Mouse (Mus musculus) MEL (cell line): ENCODE measurements at regions not wholly inside any gene's neighbourhood (a gene's known extent, or its start where the extent isn't known, plus 50 kb on each side); places are given as distances from the start of the nearest gene placed in this dataset.

Source experiments
- DNase-seq: peaks from one replicate; pipeline ENCODE4 v3.0.0; 2011; ENCODE audit warnings: low read depth, low spot score
- H3K27ac ChIP-seq: 2 replicates; pipeline ENCODE4 v1.5.1; 2012; ENCODE audit warnings: low read depth, mild to moderate bottlenecking, control low read depth, low read length, moderate library complexity; ENCODE audit not compliant: control insufficient read depth
- H3K27me3 ChIP-seq, 2 experiments: fragments of 150-350 bp in 1 of 2; sonication (generic) in 1 of 2; 2 replicates each; pipeline ENCODE4 v1.6.1; 2012; ENCODE audit warnings: low read length in 2 of 2, mild to moderate bottlenecking in 2 of 2, improper control_type of control experiment in 1 of 2, moderate library complexity in 1 of 2; ENCODE audit not compliant: insufficient read depth in 2 of 2, control insufficient read depth in 1 of 2
- H3K36me3 ChIP-seq, 2 experiments: 2 replicates each; pipeline ENCODE4 v1.6.1; 2012 to 2014; ENCODE audit warnings: low read length in 2 of 2, improper control_type of control experiment in 1 of 2, inconsistent platforms in 1 of 2, mild to moderate bottlenecking in 1 of 2; ENCODE audit not compliant: insufficient read depth in 2 of 2, control insufficient read depth in 1 of 2
- H3K4me1 ChIP-seq, 2 experiments: fragments of 150-350 bp in 1 of 2; sonication (generic) in 1 of 2; 2 replicates each; pipeline ENCODE4 v1.6.1; 2012; ENCODE audit warnings: low read length in 2 of 2, improper control_type of control experiment in 1 of 2, mild to moderate bottlenecking in 1 of 2; ENCODE audit not compliant: insufficient read depth in 2 of 2, control insufficient read depth in 1 of 2
- H3K4me3 ChIP-seq, 2 experiments: fragments of 150-350 bp in 1 of 2; sonication (generic) in 1 of 2; 2 replicates each; pipeline ENCODE4 v1.5.1; 2012; ENCODE audit warnings: low read depth in 2 of 2, low read length in 2 of 2, mild to moderate bottlenecking in 2 of 2, moderate library complexity in 2 of 2, control low read depth in 1 of 2, improper control_type of control experiment in 1 of 2; ENCODE audit not compliant: control insufficient read depth in 1 of 2, insufficient read depth in 1 of 2
- H3K79me2 ChIP-seq: 2 replicates; pipeline ENCODE4 v1.6.1; 2012; ENCODE audit warnings: mild to moderate bottlenecking, low read length, moderate library complexity; ENCODE audit not compliant: control insufficient read depth, poor library complexity, insufficient read depth
- H3K9ac ChIP-seq: 2 replicates; pipeline ENCODE4 v1.6.1; 2012; ENCODE audit warnings: low read depth, mild to moderate bottlenecking, control low read depth, low read length, moderate library complexity; ENCODE audit not compliant: control insufficient read depth, poor library complexity, severe bottlenecking
- H3K9me3 ChIP-seq: fragments of 150-350 bp; sonication (generic); replicated peaks from 2 replicates; pipeline ENCODE4 v1.6.1; 2012; ENCODE audit warnings: mild to moderate bottlenecking, low read length, improper control_type of control experiment, moderate library complexity; ENCODE audit not compliant: insufficient read depth
- CTCF ChIP-seq, 3 experiments: IDR thresholded peaks in 2 of 3; conservative IDR thresholded peaks in 1 of 3; 2 replicates each; pipeline ENCODE4 v1.5.1; 2011 to 2012; ENCODE audit warnings: low read length in 3 of 3, low read depth in 2 of 3, mild to moderate bottlenecking in 2 of 3, improper control_type of control experiment in 1 of 3, inconsistent platforms in 1 of 3, mixed read lengths in 1 of 3, moderate library complexity in 1 of 3; ENCODE audit not compliant: control insufficient read depth in 1 of 3, insufficient read depth in 1 of 3, poor library complexity in 1 of 3, severe bottlenecking in 1 of 3
- E2F4 ChIP-seq: IDR thresholded peaks from 2 replicates; pipeline ENCODE4 v1.6.1; 2011; ENCODE audit warnings: low read depth, low read length, improper control_type of control experiment, borderline replicate concordance
- ETS1 ChIP-seq: IDR thresholded peaks from 2 replicates; pipeline ENCODE4 v1.6.1; 2012; ENCODE audit warnings: low read depth, mild to moderate bottlenecking, inconsistent platforms, low read length, improper control_type of control experiment, moderate library complexity
- JUND ChIP-seq: IDR thresholded peaks from 2 replicates; pipeline ENCODE4 v1.6.1; 2011; ENCODE audit warnings: low read depth, mild to moderate bottlenecking, improper control_type of control experiment, low read length
- MAFK ChIP-seq: IDR thresholded peaks from 2 replicates; pipeline ENCODE4 v1.6.1; 2011; ENCODE audit warnings: low read depth, mild to moderate bottlenecking, low read length, improper control_type of control experiment, borderline replicate concordance
- NELFE ChIP-seq: IDR thresholded peaks from 2 replicates; pipeline ENCODE4 v1.6.1; 2011; ENCODE audit warnings: low read depth, low read length, improper control_type of control experiment
- POLR2AphosphoS2 ChIP-seq: IDR thresholded peaks from 2 replicates; pipeline ENCODE4 v1.6.1; 2011; ENCODE audit warnings: low read length, improper control_type of control experiment
- POLR2AphosphoS5 ChIP-seq: IDR thresholded peaks from 2 replicates; pipeline ENCODE4 v1.6.1; 2012; ENCODE audit warnings: low read depth, borderline replicate concordance, mild to moderate bottlenecking, inconsistent platforms, low read length, moderate library complexity, mixed read lengths
- RAD21 ChIP-seq: IDR thresholded peaks from 2 replicates; pipeline ENCODE4 v1.6.1; 2011; ENCODE audit warnings: mild to moderate bottlenecking, low read depth, low read length, improper control_type of control experiment
- SMC3 ChIP-seq: IDR thresholded peaks from 2 replicates; pipeline ENCODE4 v1.6.1; 2011; ENCODE audit warnings: low read depth, low read length, improper control_type of control experiment
- TAL1 ChIP-seq: IDR thresholded peaks from 2 replicates; pipeline ENCODE4 v1.6.1; 2012; ENCODE audit warnings: mild to moderate bottlenecking, inconsistent platforms, low read length, moderate library complexity, mixed read lengths
- ZC3H11A ChIP-seq: IDR thresholded peaks from 2 replicates; pipeline ENCODE4 v1.6.1; 2012; ENCODE audit warnings: low read depth, mild to moderate bottlenecking, inconsistent platforms, low read length, improper control_type of control experiment
- ZNF384 ChIP-seq: IDR thresholded peaks from 2 replicates; pipeline ENCODE4 v1.6.1; 2012; ENCODE audit warnings: low read depth, mild to moderate bottlenecking, inconsistent platforms, low read length, improper control_type of control experiment

DNA sequence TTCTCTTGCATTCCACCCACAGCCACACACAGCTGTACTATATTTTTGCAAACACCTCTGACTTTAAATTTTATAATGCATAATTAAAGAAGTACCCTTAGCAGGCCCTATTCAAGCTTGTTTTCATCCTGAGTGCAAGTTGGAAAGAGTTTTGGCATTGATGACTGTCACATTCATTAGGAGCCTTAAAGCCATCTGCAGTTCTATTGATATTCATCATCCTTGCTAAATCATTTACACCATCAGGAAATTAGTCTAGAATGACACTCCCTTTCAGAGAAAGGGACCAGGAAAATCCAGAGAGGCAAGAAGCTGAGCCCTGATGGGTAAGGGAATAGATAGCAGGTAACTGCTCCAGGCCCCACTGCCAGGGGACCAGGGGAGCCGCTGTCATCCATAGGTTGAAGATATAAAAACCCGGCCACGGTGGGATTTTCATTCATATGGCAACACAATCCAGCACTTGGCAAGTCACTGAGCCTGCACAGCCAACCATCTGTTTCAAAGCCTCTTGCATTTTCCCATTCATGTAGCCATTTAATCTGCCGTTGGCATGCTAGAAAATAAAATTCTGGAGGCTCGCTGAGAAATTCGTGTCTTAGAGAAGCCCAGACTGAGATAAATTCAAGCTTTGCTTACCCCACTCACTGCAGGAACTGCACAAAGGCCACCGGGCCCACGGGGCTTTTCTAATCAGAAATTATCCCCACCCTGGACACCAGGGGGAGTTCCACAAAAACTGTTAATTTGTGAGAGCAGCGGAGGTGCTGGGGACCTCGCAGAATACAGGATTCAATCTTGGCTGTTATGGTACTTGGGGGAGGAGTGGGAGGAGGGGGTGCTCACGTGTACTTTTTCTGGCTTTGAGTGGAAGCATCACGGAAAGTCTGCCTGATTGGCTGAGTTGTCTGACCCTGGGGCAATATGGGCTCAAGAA, 101.8 kb upstream of the Veph1 start:
- no peak overlapping the region for H3K27ac ChIP-seq
- no peak overlapping the region for H3K4me3 ChIP-seq
- no peaks in the 10 kb centered on the region for H3K36me3 ChIP-seq
- no peaks in the 10 kb centered on the region for H3K9me3 ChIP-seq
- H3K4me1 ChIP-seq: no peaks in the 10 kb centered on the region; a peak in 1 of 4 replicates
- H3K9ac ChIP-seq: no peak overlapping the region
- no peaks in the 10 kb centered on the region for H3K79me2 ChIP-seq
- no peaks in the 10 kb centered on the region; a peak in 1 of 4 replicates for H3K27me3 ChIP-seq
- DNase-seq: peak; percentile 35
- TF ChIP-seq RAD21 (peak; percentile 48), ZNF384 (no peak), JUND (no peak), E2F4 (no peak), ETS1 (no peak), ZC3H11A (peak; percentile 30; the same call in 1 of the 2 replicates), TAL1 (no peak), SMC3 (peak; percentile 79), CTCF (IDR thresholded peaks at IDR 0.05 in 2 of 3, conservative IDR thresholded peaks at IDR 0.05 in 1 of 3; ENCODE audit: control insufficient read depth in 1 of 3, insufficient read depth in 1 of 3, low read depth in 2 of 3, low read length in 3 of 3, poor library complexity in 1 of 3, severe bottlenecking in 1 of 3) (peak; percentile 36 to 66 (median 47); a peak in 5 of 6 replicates), NELFE (no peak), MAFK (no peak)
- TF ChIP-seq, all 39 proteins: peak for 4

DNA sequence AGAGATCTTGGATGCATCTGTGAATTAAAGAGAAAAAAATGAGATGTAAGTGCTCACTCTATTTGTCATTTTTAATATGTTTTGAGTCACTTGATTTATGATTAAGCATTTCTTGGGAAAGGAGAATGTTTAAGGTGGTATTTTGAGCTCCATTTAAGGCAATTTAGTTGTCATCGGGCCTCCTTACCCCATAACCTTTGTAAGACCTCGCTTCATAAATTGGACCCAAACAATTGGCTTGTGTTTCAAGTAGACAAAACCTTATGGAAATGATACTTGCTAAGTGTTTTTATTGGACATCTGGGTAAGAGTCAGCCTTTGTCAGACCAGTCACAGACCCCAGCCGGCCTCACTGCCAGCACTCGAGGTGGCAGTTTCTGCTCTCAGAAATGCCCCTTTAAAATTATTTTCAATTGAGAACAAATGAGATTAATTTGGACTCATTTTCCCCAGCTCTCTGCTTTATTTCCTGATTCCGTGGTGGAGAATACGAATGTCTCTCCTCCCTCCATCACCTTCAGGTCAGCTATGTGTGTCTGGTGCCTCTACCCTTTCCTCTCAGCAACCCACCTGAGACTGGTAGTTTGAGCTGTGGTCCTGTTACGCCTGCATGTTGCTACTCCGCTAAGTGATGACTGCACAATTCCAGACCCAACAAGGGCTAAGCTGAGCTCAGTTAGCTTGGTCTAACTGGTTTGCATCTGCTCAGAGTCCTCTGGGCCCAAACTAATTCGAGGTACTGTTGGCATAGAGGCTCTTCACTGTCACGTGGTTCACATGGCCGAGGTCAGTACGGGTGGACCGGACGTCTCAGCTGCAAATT, 78.7 kb upstream of the Veph1 start:
- Histone ChIP-seq H3K9me3 (no peaks in the 10 kb centered on the region), H3K27ac (no peak overlapping the region), H3K4me1 (no peaks in the 10 kb centered on the region), H3K36me3 (no peaks in the 10 kb centered on the region), H3K4me3 (no peak overlapping the region), H3K79me2 (no peaks in the 10 kb centered on the region), H3K27me3 (peaks cover 0 to 3% of the 10 kb centered on the region in 2 experiments; a peak in 1 of 4 replicates), H3K9ac (no peak overlapping the region)
- DNase-seq: no peak
- TF ChIP-seq POLR2AphosphoS2 (no peak), POLR2AphosphoS5 (no peak)
